Mouse (Mus musculus) E14TG2a.4 (cell line): ENCODE measurements around the gene Gpc3.

Experiments
- CTCF ChIP-seq: conservative IDR thresholded peaks from 2 replicates; pipeline ENCODE4 v1.5.1; 2014; ENCODE audit warnings: low read length
- NANOG ChIP-seq: IDR thresholded peaks from 2 replicates; pipeline ENCODE4 v1.6.1; 2014; ENCODE audit warnings: borderline replicate concordance, low read length, mixed read lengths

- TF ChIP-seq NANOG (no peak), CTCF (no peak)
Observed at GRCm38 (mm10) chrX:52278687-52279359, 334.9 kb downstream of the Gpc3 start.
